Mouse (Mus musculus) kidney, embryonic 16.5 days (tissue): ENCODE results near the gene Rassf5. TPM values are rescaled to one million over a fixed set of nuclear protein-coding genes. Genes with fewer than 3 reads are reported as not detected.

Experiments
- ATAC-seq: fragments of 200-750 bp; cut with Nextera tagmentation; 2 replicates; pipeline ENCODE4 v1.8.0; 2017; ENCODE audit warnings: moderate TSS enrichment; ENCODE audit not compliant: low FRiP score, low TSS enrichment
- H3K27ac ChIP-seq: fragments of 300-500 bp; sonication (generic); 2 replicates; pipeline ENCODE4 v1.5.1; 2014; ENCODE audit warnings: low read length
- H3K27me3 ChIP-seq: fragments of 300-500 bp; sonication (generic); 2 replicates; pipeline ENCODE4 v1.6.1; 2014; ENCODE audit warnings: low read length, control low read depth, mixed read lengths; ENCODE audit not compliant: insufficient read depth
- H3K36me3 ChIP-seq: fragments of 300-500 bp; sonication (generic); 2 replicates; pipeline ENCODE4 v1.6.1; 2014; ENCODE audit warnings: low read length, control low read depth, mixed read lengths; ENCODE audit not compliant: insufficient read depth
- H3K4me1 ChIP-seq: fragments of 300-500 bp; sonication (generic); 2 replicates; pipeline ENCODE4 v1.6.1; 2014; ENCODE audit warnings: low read length, control low read depth, mixed read lengths; ENCODE audit not compliant: insufficient read depth
- H3K4me2 ChIP-seq: fragments of 300-500 bp; sonication (generic); replicated peaks from 2 replicates; pipeline ENCODE4 v1.6.1; 2014; ENCODE audit warnings: low read depth, low read length
- H3K4me3 ChIP-seq: fragments of 300-500 bp; sonication (generic); 2 replicates; pipeline ENCODE4 v1.5.1; 2014; ENCODE audit warnings: mild to moderate bottlenecking, low read length
- H3K9ac ChIP-seq: fragments of 300-500 bp; sonication (generic); replicated peaks from 2 replicates; pipeline ENCODE4 v1.6.1; 2014; ENCODE audit warnings: low read length
- H3K9me3 ChIP-seq: fragments of 300-500 bp; sonication (generic); 2 replicates; pipeline ENCODE4 v1.6.1; 2016; ENCODE audit warnings: low read length, control low read depth
- WGBS: fragments of 180-500 bp; shearing (Covaris S2); extraction: QIAGEN DNeasy Blood & Tissue Kit; methylation state at CpG from one replicate; pipeline ENCODE4 v1.1.7; 2014; 5-methylcytosine and 5-hydroxymethylcytosine counted together
- polyA plus RNA-seq: library from polyadenylated mRNA; unstranded; fragments of >200 nt; fragmentation: Nextera tagmentation; extraction: Ambion mirVana; gene quantifications from 2 replicates; pipeline ENCODE4 v1.2.1, GENCODE M21; 2015

The Rassf5 gene
- polyA plus RNA-seq, 1 experiment from 2014 or later = 3.1 TPM

DNA sequence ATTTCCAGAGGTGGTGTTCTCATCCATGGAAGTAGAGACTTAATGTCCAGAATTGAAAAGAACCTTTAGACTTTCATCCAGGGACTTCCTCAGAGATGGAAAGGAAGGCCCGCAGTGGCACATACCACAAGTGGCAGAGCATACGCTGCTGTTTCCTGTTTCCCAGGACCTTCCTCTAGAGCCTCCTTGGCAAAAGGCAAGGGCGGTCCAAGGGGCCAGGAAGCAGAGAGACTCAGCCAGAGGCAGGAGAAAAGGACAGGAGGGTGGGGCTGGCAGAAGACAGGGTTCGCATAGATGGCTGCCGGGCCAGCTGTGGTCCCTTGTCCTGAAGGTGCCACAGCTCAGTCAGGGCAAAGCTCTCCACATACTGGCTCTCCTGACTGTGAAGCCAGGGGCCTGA lies 32.1 kb downstream of the Rassf5 start:
- H3K4me1 ChIP-seq = peaks cover 5% of the 10 kb centered on the region; the same call in 1 of the 2 replicates
- no peak overlapping the region for H3K9ac ChIP-seq
- no peaks in the 10 kb centered on the region for H3K9me3 ChIP-seq
- no peak overlapping the region for H3K4me3 ChIP-seq
- H3K36me3 ChIP-seq = no peaks in the 10 kb centered on the region
- no peaks in the 10 kb centered on the region for H3K27me3 ChIP-seq
- no peak for ATAC-seq
- H3K4me2 ChIP-seq = no peak overlapping the region
- 57% methylated on average over 5 of the region's 5 CpGs for WGBS
- no peak overlapping the region for H3K27ac ChIP-seq

DNA sequence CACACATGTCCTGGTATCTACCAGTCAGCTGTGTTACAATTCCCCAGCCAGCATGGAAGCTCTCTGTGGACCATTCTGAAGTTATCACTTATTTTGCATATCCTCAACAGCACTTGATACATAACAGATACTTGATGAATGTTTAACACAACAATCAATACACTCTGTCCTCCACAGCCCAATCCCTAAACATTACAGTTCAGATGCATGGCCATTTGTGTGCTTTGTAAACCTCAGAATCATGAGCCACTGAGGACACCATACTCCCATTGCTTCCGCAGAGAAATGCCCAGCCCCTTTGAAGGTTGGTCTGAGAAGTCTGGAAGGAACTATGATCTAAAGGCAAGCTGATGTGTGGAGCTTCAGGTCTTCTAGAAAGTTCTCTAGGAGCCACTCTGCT lies 33.4 kb downstream of the Rassf5 start:
- no peak for ATAC-seq
- Histone ChIP-seq H3K27me3 (no peaks in the 10 kb centered on the region), H3K36me3 (no peaks in the 10 kb centered on the region), H3K9ac (no peak overlapping the region), H3K27ac (no peak overlapping the region), H3K4me1 (peaks cover 5% of the 10 kb centered on the region; the same call in 1 of the 2 replicates), H3K4me2 (no peak overlapping the region), H3K4me3 (no peak overlapping the region), H3K9me3 (no peaks in the 10 kb centered on the region)
- 94% methylated on average over 1 of the region's 1 CpGs for WGBS

DNA sequence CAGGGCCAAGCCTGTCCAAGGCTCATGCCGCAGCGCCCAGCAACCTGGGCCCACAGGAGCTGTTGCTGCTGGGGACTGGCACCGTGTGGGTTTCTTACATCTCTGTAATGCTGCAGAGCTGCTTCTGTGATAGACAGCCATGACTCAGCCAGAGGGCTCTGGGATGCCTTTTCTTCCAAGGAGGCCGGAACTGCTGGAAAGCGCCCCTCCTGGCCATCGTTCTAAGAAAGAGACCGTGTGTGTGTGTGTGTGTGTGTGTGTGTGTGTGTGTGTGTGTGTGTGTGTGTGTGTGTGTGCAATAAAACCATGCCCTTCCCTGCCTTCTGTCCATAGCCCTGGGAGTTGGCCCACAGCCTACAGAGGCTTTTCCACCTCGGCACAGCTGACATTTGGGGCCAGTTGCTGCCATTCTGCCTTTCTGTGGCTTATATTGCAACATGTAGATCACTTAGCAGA lies 35.1 kb downstream of the Rassf5 start:
- H3K4me2 ChIP-seq = no peak overlapping the region
- H3K27me3 ChIP-seq = no peaks in the 10 kb centered on the region
- H3K4me1 ChIP-seq = peaks cover 5% of the 10 kb centered on the region; the same call in 1 of the 2 replicates
- no peak overlapping the region for H3K27ac ChIP-seq
- WGBS = 70% methylated on average over 8 of the region's 8 CpGs
- H3K36me3 ChIP-seq = no peaks in the 10 kb centered on the region
- no peaks in the 10 kb centered on the region for H3K9me3 ChIP-seq
- ATAC-seq = no peak
- H3K9ac ChIP-seq = no peak overlapping the region
- H3K4me3 ChIP-seq = no peak overlapping the region

DNA sequence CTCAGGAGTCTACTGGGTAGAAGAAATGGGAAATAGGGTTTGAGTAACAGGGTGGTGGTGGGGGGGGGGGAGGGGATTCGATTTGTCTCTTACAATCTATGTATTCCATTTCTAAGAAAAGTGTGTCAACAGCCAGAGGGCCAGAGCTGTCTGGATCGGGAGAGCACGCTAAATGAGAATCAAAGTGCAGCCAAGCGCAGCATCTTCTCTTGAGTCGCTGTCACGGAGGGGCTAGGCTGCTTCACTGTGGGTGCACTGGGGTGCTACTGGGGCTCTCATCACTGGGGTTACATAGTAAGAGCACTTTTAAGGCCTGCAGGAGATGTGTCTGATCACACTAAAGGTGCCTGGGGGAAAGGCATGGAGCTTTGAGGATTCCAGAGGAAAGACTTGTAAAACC lies 36.3 kb downstream of the Rassf5 start:
- WGBS = 57% methylated on average over 6 of the region's 6 CpGs
- Histone ChIP-seq H3K27ac (no peak overlapping the region), H3K4me3 (no peak overlapping the region), H3K4me1 (peaks cover 5% of the 10 kb centered on the region; the same call in 1 of the 2 replicates), H3K27me3 (no peaks in the 10 kb centered on the region), H3K4me2 (no peak overlapping the region), H3K36me3 (no peaks in the 10 kb centered on the region), H3K9ac (no peak overlapping the region), H3K9me3 (no peaks in the 10 kb centered on the region)
- no peak for ATAC-seq

DNA sequence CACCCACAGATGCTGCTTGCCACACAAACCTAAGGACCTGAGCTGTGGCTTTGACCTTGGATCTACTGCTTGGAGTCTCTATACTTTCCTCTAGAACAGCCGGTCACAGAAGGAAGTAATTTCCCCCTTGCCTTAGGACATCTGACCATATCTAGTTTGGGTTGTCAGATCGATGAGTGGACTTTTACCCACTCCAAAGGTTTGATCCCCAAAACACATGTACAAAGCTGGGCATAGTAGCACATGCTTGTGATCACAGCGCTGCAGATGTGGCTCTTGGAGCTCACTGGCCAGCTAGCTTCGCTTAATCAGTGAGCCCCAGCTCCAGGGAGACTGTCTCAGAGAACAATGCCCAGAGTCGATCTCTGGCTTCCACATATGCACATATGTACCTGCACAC lies 37.0 kb downstream of the Rassf5 start:
- Histone ChIP-seq H3K4me2 (no peak overlapping the region), H3K9me3 (no peaks in the 10 kb centered on the region), H3K36me3 (no peaks in the 10 kb centered on the region), H3K4me1 (peaks cover under 1% of the 10 kb centered on the region; the same call in 1 of the 2 replicates), H3K4me3 (no peak overlapping the region), H3K27ac (no peak overlapping the region), H3K27me3 (no peaks in the 10 kb centered on the region), H3K9ac (no peak overlapping the region)
- no peak for ATAC-seq
- WGBS = 91% methylated on average over 5 of the region's 5 CpGs

DNA sequence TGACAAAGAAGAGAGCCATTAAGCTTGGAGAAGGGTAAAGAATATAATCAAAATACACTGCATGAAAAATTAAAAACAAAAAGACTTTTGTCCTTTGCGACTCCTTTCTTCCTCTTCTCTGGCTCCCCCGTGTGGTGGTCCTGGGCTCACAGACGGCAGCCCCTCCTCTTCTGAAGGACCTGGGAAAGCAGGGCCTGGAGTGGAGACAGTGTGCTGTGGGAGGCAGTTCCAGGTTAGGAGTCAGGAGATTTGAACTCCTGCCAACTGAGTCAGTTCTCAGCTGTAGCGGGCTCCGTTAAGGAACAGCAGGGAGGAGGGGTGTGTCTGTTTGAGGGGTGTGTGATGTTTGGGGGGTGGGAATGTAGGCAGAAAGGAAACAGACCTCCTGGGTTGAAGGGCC lies 37.5 kb downstream of the Rassf5 start:
- no peaks in the 10 kb centered on the region for H3K36me3 ChIP-seq
- H3K27ac ChIP-seq = no peak overlapping the region
- no peaks in the 10 kb centered on the region for H3K9me3 ChIP-seq
- H3K4me2 ChIP-seq = no peak overlapping the region
- WGBS = 5% methylated on average over 5 of the region's 5 CpGs
- no peak overlapping the region for H3K9ac ChIP-seq
- no peak overlapping the region for H3K4me3 ChIP-seq
- no peaks in the 10 kb centered on the region for H3K4me1 ChIP-seq
- peak; percentile 69 for ATAC-seq
- no peaks in the 10 kb centered on the region for H3K27me3 ChIP-seq

DNA sequence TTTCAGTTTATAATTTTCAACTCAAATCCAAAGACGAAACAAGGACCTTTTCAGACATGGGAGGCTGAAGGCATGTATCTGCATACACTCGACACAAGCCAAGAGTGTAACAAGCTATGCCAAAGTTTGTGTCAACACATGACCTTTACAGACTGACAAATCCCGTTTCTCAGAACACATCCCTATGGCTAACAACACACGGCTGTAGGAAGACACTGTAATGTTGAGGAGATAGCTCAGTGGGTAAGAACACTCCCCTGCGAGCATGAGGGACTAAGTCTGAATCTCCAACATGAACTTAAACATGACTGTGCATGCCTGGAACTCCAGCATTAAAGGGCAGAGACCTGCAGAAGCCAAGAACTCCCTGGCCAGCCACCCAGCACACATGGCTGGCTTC lies 38.7 kb downstream of the Rassf5 start:
- Histone ChIP-seq H3K9me3 (no peaks in the 10 kb centered on the region), H3K27ac (no peak overlapping the region), H3K9ac (no peak overlapping the region), H3K36me3 (no peaks in the 10 kb centered on the region), H3K27me3 (no peaks in the 10 kb centered on the region), H3K4me1 (no peaks in the 10 kb centered on the region), H3K4me3 (no peak overlapping the region), H3K4me2 (no peak overlapping the region)
- 78% methylated on average over 5 of the region's 5 CpGs for WGBS
- no peak for ATAC-seq

DNA sequence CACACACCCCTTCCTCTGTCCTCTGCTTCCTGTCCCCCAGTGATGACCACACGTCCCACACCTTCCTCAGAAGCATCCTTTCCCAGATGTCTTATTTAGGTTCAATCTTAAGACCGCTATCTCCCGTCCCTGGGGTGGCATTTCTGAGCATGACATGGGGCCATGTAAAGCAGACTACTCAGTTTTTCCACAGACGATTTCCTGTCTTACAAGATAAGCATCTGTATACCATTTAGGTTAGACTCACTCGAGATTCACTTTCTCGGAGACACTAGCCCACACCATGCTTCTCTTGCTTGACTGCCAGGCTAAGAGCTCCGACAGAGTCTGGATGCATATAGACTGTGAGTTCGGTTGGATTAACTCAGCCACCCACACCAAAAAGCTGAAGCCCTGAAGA lies 40.6 kb downstream of the Rassf5 start:
- 74% methylated on average over 8 of the region's 8 CpGs for WGBS
- Histone ChIP-seq H3K4me1 (0 out of 2 replicates have a peak, but pooled peaks cover 6% of the 10 kb centered on the region), H3K27me3 (no peaks in the 10 kb centered on the region), H3K4me3 (no peak overlapping the region), H3K36me3 (no peaks in the 10 kb centered on the region), H3K9me3 (no peaks in the 10 kb centered on the region), H3K9ac (no peak overlapping the region), H3K27ac (no peak overlapping the region), H3K4me2 (no peak overlapping the region)
- ATAC-seq = no peak

DNA sequence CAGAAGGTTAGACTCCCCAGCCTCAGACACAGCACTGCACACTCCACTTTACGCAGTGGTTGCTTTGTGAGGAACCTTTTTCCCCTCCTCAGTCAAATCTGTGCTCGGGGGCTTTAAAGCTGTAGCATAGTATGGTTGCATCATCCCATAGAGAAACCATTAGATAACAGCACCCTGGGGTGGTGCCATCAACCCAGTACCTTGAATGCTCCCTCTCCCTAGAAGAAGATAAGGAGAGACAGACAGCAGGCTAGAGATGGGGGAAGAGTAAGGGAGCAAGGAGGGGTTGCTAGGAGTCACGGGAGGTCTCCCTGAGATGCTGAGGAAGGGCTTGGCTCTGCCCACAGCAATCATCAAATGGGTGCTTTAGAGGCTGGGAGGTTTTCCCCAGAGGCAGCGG lies 43.7 kb downstream of the Rassf5 start:
- no peaks in the 10 kb centered on the region for H3K36me3 ChIP-seq
- no peak overlapping the region for H3K9ac ChIP-seq
- no peaks in the 10 kb centered on the region for H3K9me3 ChIP-seq
- WGBS = 82% methylated on average over 4 of the region's 4 CpGs
- H3K4me2 ChIP-seq = no peak overlapping the region
- H3K27me3 ChIP-seq = no peaks in the 10 kb centered on the region
- 0 out of 2 replicates have a peak, but pooled peaks cover 6% of the 10 kb centered on the region for H3K4me1 ChIP-seq
- H3K27ac ChIP-seq = no peak overlapping the region
- no peak for ATAC-seq
- H3K4me3 ChIP-seq = no peak overlapping the region

DNA sequence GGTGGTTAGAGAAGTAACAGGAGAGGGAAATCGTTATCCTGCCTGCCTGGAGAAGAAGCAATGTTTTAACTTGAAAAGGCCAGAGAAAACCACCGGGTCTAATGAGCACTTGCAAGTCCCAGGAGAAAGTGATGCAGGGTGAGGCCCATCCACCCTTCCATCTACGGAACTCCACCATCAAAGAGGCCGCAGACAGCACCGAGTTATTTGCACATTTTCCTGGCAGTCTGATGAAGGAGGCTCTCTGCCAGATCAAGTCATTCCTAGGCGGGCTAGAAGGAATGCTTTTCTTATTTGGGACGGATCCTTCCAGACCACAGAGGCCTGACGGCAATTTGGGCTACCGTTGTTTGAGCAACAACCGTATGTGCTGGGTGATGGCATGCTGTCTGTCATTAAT lies 44.5 kb downstream of the Rassf5 start:
- no peak for ATAC-seq

More for the DNA sequence above, 44.5 kb downstream of the Rassf5 start:
- WGBS = 58% methylated on average over 10 of the region's 10 CpGs
- H3K4me2 ChIP-seq = no peak overlapping the region
- no peak overlapping the region for H3K9ac ChIP-seq
- 0 out of 2 replicates have a peak, but pooled peaks cover 6% of the 10 kb centered on the region for H3K4me1 ChIP-seq
- H3K36me3 ChIP-seq = no peaks in the 10 kb centered on the region
- no peak overlapping the region for H3K27ac ChIP-seq
- no peaks in the 10 kb centered on the region for H3K9me3 ChIP-seq
- H3K27me3 ChIP-seq = no peaks in the 10 kb centered on the region
- H3K4me3 ChIP-seq = no peak overlapping the region
